Mouse (Mus musculus): ENCODE measurements around the gene 1110012L19Rik.
"Not testable (repeated sequence)": the region's sequence is repeated elsewhere in the genome, so short reads cannot be mapped to it uniquely, and the experiment has no call there.

Gene 1110012L19Rik

GRCm38 (mm10) chrX:70385276-70385961 is at the start of gene 1110012L19Rik:
1110012L19Rik (plus strand) TSS chrX:70385877.
- peak; percentile 88 for DNase-seq

- DNase-seq = no peak
Measured at GRCm38 (mm10) chrX:70362985-70363384, 22.7 kb upstream of the 1110012L19Rik start.

- no peak for DNase-seq
Measured at GRCm38 (mm10) chrX:70363446-70363845, 22.2 kb upstream of the 1110012L19Rik start.

- no peak for DNase-seq
Measured at GRCm38 (mm10) chrX:70364202-70364601, 21.5 kb upstream of the 1110012L19Rik start.

GRCm38 (mm10) chrX:70364661-70365613 is 20.7 kb upstream of the 1110012L19Rik start, which contains the start of gene Ids:
Ids (minus strand) TSS chrX:70365084.
- peak; percentile 85 for DNase-seq

- not testable (repeated sequence) for DNase-seq
Measured at GRCm38 (mm10) chrX:70369758-70370157, 15.9 kb upstream of the 1110012L19Rik start.

GRCm38 (mm10) chrX:70374469-70375110 is 11.1 kb upstream of the 1110012L19Rik start:
- not testable (repeated sequence) for DNase-seq

- DNase-seq = no peak
Measured at GRCm38 (mm10) chrX:70384917-70385275, 781 bp upstream of the 1110012L19Rik start.

GRCm38 (mm10) chrX:70385962-70386351 is 280 bp downstream of the 1110012L19Rik start:
- DNase-seq = no peak

- not testable (repeated sequence) for DNase-seq
Measured at GRCm38 (mm10) chrX:70392636-70393035, 7.0 kb downstream of the 1110012L19Rik start.

- DNase-seq = not testable (repeated sequence)
Measured at GRCm38 (mm10) chrX:70425473-70425872, 39.8 kb downstream of the 1110012L19Rik start.
